Mouse (Mus musculus) kidney, adult 2 months (tissue): Measurements from ENCODE around the gene Ankrd45. TPM values are rescaled to one million over a fixed set of nuclear protein-coding genes. Genes with fewer than 3 reads are reported as not detected.
"Not testable (repeated sequence)": the region's sequence is repeated elsewhere in the genome, so short reads cannot be mapped to it uniquely, and the experiment has no call there.

Source experiments
- DNase-seq: peaks from one replicate; pipeline ENCODE4 v3.0.0; 2021
- H3K27ac ChIP-seq: fragments of 200-500 bp; 2 replicates; pipeline ENCODE4 v1.5.1; 2012; ENCODE audit warnings: low read depth, low read length, control low read depth, inconsistent platforms; ENCODE audit not compliant: insufficient read depth
- H3K27me3 ChIP-seq: fragments of 200-500 bp; replicated peaks from 2 replicates; pipeline ENCODE4 v1.6.1; 2012; ENCODE audit warnings: mild to moderate bottlenecking, moderate library complexity, low read length, inconsistent platforms; ENCODE audit not compliant: control insufficient read depth, insufficient read depth
- H3K36me3 ChIP-seq: fragments of 200-500 bp; 2 replicates; pipeline ENCODE4 v1.6.1; 2012; ENCODE audit warnings: mild to moderate bottlenecking, moderate library complexity, low read length, inconsistent platforms; ENCODE audit not compliant: control insufficient read depth, insufficient read depth
- H3K4me1 ChIP-seq: fragments of 200-500 bp; 2 replicates; pipeline ENCODE4 v1.6.1; 2011; ENCODE audit warnings: low read length; ENCODE audit not compliant: control insufficient read depth, insufficient read depth
- H3K4me3 ChIP-seq: fragments of 200-500 bp; 2 replicates; pipeline ENCODE4 v1.5.1; 2011; ENCODE audit warnings: mild to moderate bottlenecking, low read depth, low read length, control low read depth; ENCODE audit not compliant: insufficient read depth
- CTCF ChIP-seq: fragments of 200-500 bp; conservative IDR thresholded peaks from 2 replicates; pipeline ENCODE4 v1.5.1; 2011; ENCODE audit warnings: low read depth, mild to moderate bottlenecking, control low read depth, low read length, moderate library complexity, mixed read lengths; ENCODE audit not compliant: insufficient read depth, insufficient read length
- POLR2A ChIP-seq: fragments of 200-500 bp; IDR thresholded peaks from one replicate; pipeline ENCODE4 v1.6.1; 2011; ENCODE audit warnings: low read depth, low read length, control low read depth
- WGBS: fragments of 180-500 bp; shearing (Covaris S2); methylation state at CpG from one replicate; pipeline ENCODE4 v1.1.7; 2018; 5-methylcytosine and 5-hydroxymethylcytosine counted together
- polyA plus RNA-seq: library from polyadenylated mRNA; depleted of rRNA; stranded (reverse); fragments of >200 nt; gene quantifications from 2 replicates; pipeline ENCODE4 v1.2.3, GENCODE M21; 2012

The Ankrd45 gene
- polyA plus RNA-seq, 1 experiment = 1.5 TPM

GRCm38 (mm10) chr1:161130726-161131664, 11.5 kb upstream of the Ankrd45 start, which contains the start of gene Klhl20:
Gene Klhl20 (minus strand): TSS chr1:161131511.
- Histone ChIP-seq H3K4me3 (peak within 1 kb of the TSS; percentile 80), H3K36me3 (no peaks in the 10 kb centered on the region), H3K27ac (peak within 1 kb of the TSS; percentile 78), H3K27me3 (no peaks in the 10 kb centered on the region), H3K4me1 (peaks cover 13% of the 10 kb centered on the region; the same call in 1 of the 2 replicates)
- under 1% methylated on average over 41 of the region's 41 CpGs for WGBS
- peak; percentile 73 for TF ChIP-seq POLR2A
- no peak for TF ChIP-seq CTCF
- DNase-seq = peak; percentile 97

- H3K4me3 ChIP-seq = no peak overlapping the region
- H3K27ac ChIP-seq = no peak overlapping the region
- no peaks in the 10 kb centered on the region for H3K27me3 ChIP-seq
- H3K36me3 ChIP-seq = no peaks in the 10 kb centered on the region
- 84% methylated on average over 2 of the region's 2 CpGs for WGBS
- H3K4me1 ChIP-seq = no peaks in the 10 kb centered on the region
- no peak for DNase-seq
- TF ChIP-seq POLR2A (no peak), CTCF (no peak)
These were observed 3.0 kb upstream of the Ankrd45 start for GRCm38 (mm10) chr1:161139496-161139895.

GRCm38 (mm10) chr1:161140026-161140762, 2.3 kb upstream of the Ankrd45 start:
- no peak for TF ChIP-seq POLR2A
- peak; percentile 48 for TF ChIP-seq CTCF
- WGBS = 78% methylated on average over 9 of the region's 9 CpGs
- H3K4me3 ChIP-seq = no peak overlapping the region
- H3K4me1 ChIP-seq = no peaks in the 10 kb centered on the region
- DNase-seq = no peak
- no peaks in the 10 kb centered on the region for H3K36me3 ChIP-seq
- H3K27me3 ChIP-seq = no peaks in the 10 kb centered on the region
- no peak overlapping the region for H3K27ac ChIP-seq

- TF ChIP-seq CTCF = no peak
- no peak for TF ChIP-seq POLR2A
- 88% methylated on average over 7 of the region's 7 CpGs for WGBS
- no peak for DNase-seq
- Histone ChIP-seq H3K27me3 (no peaks in the 10 kb centered on the region), H3K4me1 (no peaks in the 10 kb centered on the region), H3K27ac (no peak overlapping the region), H3K36me3 (no peaks in the 10 kb centered on the region), H3K4me3 (no peak overlapping the region)
These were observed 725 bp downstream of the Ankrd45 start for GRCm38 (mm10) chr1:161143216-161143615.

GRCm38 (mm10) chr1:161145611-161146010, 3.1 kb downstream of the Ankrd45 start:
- 74% methylated on average over 8 of the region's 8 CpGs for WGBS
- not testable (repeated sequence) for H3K27ac ChIP-seq, H3K36me3 ChIP-seq, H3K27me3 ChIP-seq, H3K4me3 ChIP-seq, DNase-seq, H3K4me1 ChIP-seq

- WGBS = 85% methylated on average over 2 of the region's 2 CpGs
- TF ChIP-seq CTCF (no peak), POLR2A (no peak)
- Histone ChIP-seq H3K27me3 (no peaks in the 10 kb centered on the region), H3K4me1 (no peaks in the 10 kb centered on the region), H3K36me3 (no peaks in the 10 kb centered on the region), H3K27ac (no peak overlapping the region), H3K4me3 (no peak overlapping the region)
- no peak for DNase-seq
These were observed 5.4 kb downstream of the Ankrd45 start for GRCm38 (mm10) chr1:161147888-161148287.

- Histone ChIP-seq H3K27me3 (no peaks in the 10 kb centered on the region), H3K36me3 (no peaks in the 10 kb centered on the region), H3K4me3 (no peak overlapping the region), H3K27ac (no peak overlapping the region), H3K4me1 (no peaks in the 10 kb centered on the region)
- 67% methylated on average over 6 of the region's 6 CpGs for WGBS
- no peak for DNase-seq
- TF ChIP-seq POLR2A = no peak
- no peak for TF ChIP-seq CTCF
These were observed 8.6 kb downstream of the Ankrd45 start for GRCm38 (mm10) chr1:161151098-161151497.
